Mouse (Mus musculus): ENCODE results near the gene Slc2a6. TPM values are rescaled to one million over a fixed set of nuclear protein-coding genes. Genes with fewer than 3 reads are reported as not detected.

Slc2a6 gene
- total and polyA plus RNA-seq, 3 experiments, result 2.6 to 3.2 TPM; not detected in 1

DNA sequence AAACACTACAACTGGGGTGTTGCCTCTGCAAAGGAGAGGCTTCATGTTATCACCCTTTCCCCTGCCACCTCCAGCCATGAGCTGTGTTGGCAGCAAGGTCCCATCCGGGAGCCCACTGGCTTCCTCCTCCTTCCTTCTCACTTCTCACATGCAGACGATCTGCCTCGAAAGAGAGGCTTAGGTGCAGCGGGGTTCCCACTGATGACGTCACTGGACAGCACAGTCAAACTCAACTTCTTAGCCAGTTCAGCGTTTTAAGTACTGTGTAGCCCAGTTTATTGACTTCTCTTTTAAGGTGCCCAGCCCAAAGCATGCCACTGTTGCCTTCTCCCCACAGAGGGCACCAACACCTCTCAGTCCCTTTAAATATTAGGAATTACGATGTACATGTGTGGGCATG is 20.1 kb downstream of the Slc2a6 start:
- peak overlapping the region; percentile 59 for H3K9ac ChIP-seq (ENCODE audit: control insufficient read depth, low read depth, low read length, poor library complexity, severe bottlenecking)
- peak overlapping the region; percentile 34 to 59 for H3K4me3 ChIP-seq (ENCODE audit: control insufficient read depth in 1 of 2, insufficient read depth in 1 of 2, low read depth in 2 of 2, low read length in 2 of 2)
- H3K27me3 ChIP-seq (ENCODE audit: control insufficient read depth in 1 of 2, insufficient read depth in 2 of 2, low read length in 2 of 2), result no peaks in the 10 kb centered on the region
- peak; percentile 72 for DNase-seq (ENCODE audit: low read depth, low spot score)
- no peaks in the 10 kb centered on the region for H3K9me3 ChIP-seq (replicated peaks; ENCODE audit: insufficient read depth, low read length)
- H3K36me3 ChIP-seq (ENCODE audit: control insufficient read depth in 1 of 2, insufficient read depth in 2 of 2, low read length in 2 of 2), result peaks cover 0 to 15% of the 10 kb centered on the region in 2 experiments; a peak in 2 of 4 replicates
- H3K4me1 ChIP-seq (ENCODE audit: control insufficient read depth in 1 of 2, insufficient read depth in 2 of 2, low read length in 2 of 2), result peaks cover 14 to 46% of the 10 kb centered on the region in 2 experiments
- peaks cover 21% of the 10 kb centered on the region for H3K79me2 ChIP-seq (ENCODE audit: control insufficient read depth, insufficient read depth, low read length, poor library complexity)
- peak overlapping the region; percentile 62 for H3K27ac ChIP-seq (ENCODE audit: control insufficient read depth, low read depth, low read length)
- TF ChIP-seq MXI1 (IDR thresholded peaks at IDR 0.05; ENCODE audit: low read depth, low read length) (0 out of 2 replicates have a peak, but pooled peaks have one; percentile 47), E2F4 (IDR thresholded peaks at IDR 0.05; ENCODE audit: borderline replicate concordance, low read depth, low read length) (no peak), JUND (IDR thresholded peaks at IDR 0.05; ENCODE audit: low read depth, low read length) (no peak), MAX (IDR thresholded peaks at IDR 0.05; ENCODE audit: low read length) (0 out of 2 replicates have a peak, but pooled peaks have one; percentile 9), ETS1 (IDR thresholded peaks at IDR 0.05; ENCODE audit: low read depth, low read length) (0 out of 2 replicates have a peak, but pooled peaks have one; percentile 10)

DNA sequence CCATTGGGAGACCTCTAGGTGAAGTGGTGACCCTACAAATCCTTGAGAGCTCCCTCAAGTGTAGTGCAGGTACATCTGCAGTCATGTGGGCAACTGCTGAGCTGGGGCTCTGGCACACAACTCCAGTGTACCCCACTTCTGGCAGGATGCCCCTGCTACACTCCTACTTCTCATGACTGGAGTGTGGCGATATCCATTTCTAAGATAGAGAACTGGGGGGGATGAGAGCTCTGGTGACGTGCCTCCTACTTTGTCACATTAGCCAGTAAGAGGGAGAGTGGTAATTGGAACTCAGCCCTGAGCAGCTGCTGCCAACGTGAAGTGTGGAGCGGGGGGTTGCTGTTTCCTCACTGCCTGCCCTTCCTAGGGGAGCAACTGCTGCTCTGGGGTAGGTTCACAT is 21.5 kb downstream of the Slc2a6 start:
- Histone ChIP-seq H3K9me3 (replicated peaks; ENCODE audit: insufficient read depth, low read length) (no peaks in the 10 kb centered on the region), H3K4me1 (ENCODE audit: control insufficient read depth in 1 of 2, insufficient read depth in 2 of 2, low read length in 2 of 2) (peaks cover 14 to 41% of the 10 kb centered on the region in 2 experiments), H3K79me2 (ENCODE audit: control insufficient read depth, insufficient read depth, low read length, poor library complexity) (peaks cover 15% of the 10 kb centered on the region), H3K36me3 (ENCODE audit: control insufficient read depth in 1 of 2, insufficient read depth in 2 of 2, low read length in 2 of 2) (peaks cover 0 to 13% of the 10 kb centered on the region in 2 experiments; a peak in 2 of 4 replicates), H3K27ac (ENCODE audit: control insufficient read depth, low read depth, low read length) (peak overlapping the region; percentile 58), H3K4me3 (ENCODE audit: control insufficient read depth in 1 of 2, insufficient read depth in 1 of 2, low read depth in 2 of 2, low read length in 2 of 2) (peak overlapping the region; percentile 41 to 72), H3K27me3 (ENCODE audit: control insufficient read depth in 1 of 2, insufficient read depth in 2 of 2, low read length in 2 of 2) (no peaks in the 10 kb centered on the region), H3K9ac (ENCODE audit: control insufficient read depth, low read depth, low read length, poor library complexity, severe bottlenecking) (peak overlapping the region; percentile 55)
- peak; percentile 44; the same call in 1 of the 2 replicates for TF ChIP-seq GATA1 (IDR thresholded peaks at IDR 0.05; ENCODE audit: low read depth, low read length)
- peak; percentile 20; the same call in 1 of the 2 replicates for TF ChIP-seq TBP (IDR thresholded peaks at IDR 0.05; ENCODE audit: low read depth, low read length)
- 0 out of 2 replicates have a peak, but pooled peaks have one; percentile 12 for TF ChIP-seq HCFC1 (IDR thresholded peaks at IDR 0.05; ENCODE audit: low read depth, low read length)
- peak; percentile 35; the same call in 1 of the 2 replicates for TF ChIP-seq NELFE (IDR thresholded peaks at IDR 0.05; ENCODE audit: low read depth, low read length)
- peak; percentile 91 for TF ChIP-seq ETS1 (IDR thresholded peaks at IDR 0.05; ENCODE audit: low read depth, low read length)
- no peak for TF ChIP-seq ZC3H11A (IDR thresholded peaks at IDR 0.05; ENCODE audit: low read depth, low read length)
- TF ChIP-seq MAX (IDR thresholded peaks at IDR 0.05; ENCODE audit: low read length), result no peak; the same call in 1 of the 2 replicates
- no peak for TF ChIP-seq RCOR1 (IDR thresholded peaks at IDR 0.05; ENCODE audit: low read depth, low read length)
- TF ChIP-seq SIN3A (IDR thresholded peaks at IDR 0.05; ENCODE audit: low read length), result peak; percentile 84
- TF ChIP-seq EP300 (IDR thresholded peaks at IDR 0.05; ENCODE audit: low read depth in 1 of 2, low read length in 2 of 2), result peak in 1 of 2 experiments; percentile 66; a peak in 2 of 4 replicates
- TF ChIP-seq MXI1 (IDR thresholded peaks at IDR 0.05; ENCODE audit: low read depth, low read length), result peak; percentile 58; the same call in 1 of the 2 replicates
- peak; percentile 40; the same call in 1 of the 2 replicates for TF ChIP-seq BHLHE40 (IDR thresholded peaks at IDR 0.05; ENCODE audit: borderline replicate concordance, low read depth, low read length)
- 0 out of 2 replicates have a peak, but pooled peaks have one; percentile 10 for TF ChIP-seq TAL1 (IDR thresholded peaks at IDR 0.05; ENCODE audit: low read length)
- no peak for TF ChIP-seq NRF1 (IDR thresholded peaks at IDR 0.05; ENCODE audit: insufficient read depth, low read depth, low read length, poor library complexity, severe bottlenecking)
- peak; percentile 72 for TF ChIP-seq TCF12 (IDR thresholded peaks at IDR 0.05; ENCODE audit: low read depth, low read length)
- no peak for TF ChIP-seq POLR2AphosphoS5 (IDR thresholded peaks at IDR 0.05; ENCODE audit: borderline replicate concordance, low read depth, low read length)
- peak; percentile 61 for TF ChIP-seq MAZ (IDR thresholded peaks at IDR 0.05; ENCODE audit: low read depth, low read length)
- no peak for TF ChIP-seq MEF2A (IDR thresholded peaks at IDR 0.05; ENCODE audit: extremely low read depth, insufficient replicate concordance, low read depth, low read length, poor library complexity, severe bottlenecking)
- peak; percentile 58; the same call in 1 of the 2 replicates for TF ChIP-seq USF1 (IDR thresholded peaks at IDR 0.05; ENCODE audit: low read depth, low read length)
- peak in 1 of 2 experiments; percentile 53; a peak in 1 of 4 replicates for TF ChIP-seq POLR2A (IDR thresholded peaks at IDR 0.05; ENCODE audit: control insufficient read depth in 1 of 2, insufficient read depth in 1 of 2, low read depth in 1 of 2, low read length in 2 of 2, poor library complexity in 1 of 2)
- TF ChIP-seq ZMIZ1 (IDR thresholded peaks at IDR 0.05; ENCODE audit: low read depth, low read length), result peak; percentile 60; the same call in 1 of the 2 replicates
- TF ChIP-seq KAT2A (conservative IDR thresholded peaks at IDR 0.05; ENCODE audit: low read depth, low read length), result 0 out of 2 replicates have a peak, but pooled peaks have one; percentile 20
- peak; percentile 82 for DNase-seq (ENCODE audit: low read depth, low spot score)
